Mouse (Mus musculus) testis, adult 2 months (tissue): ENCODE data around the gene Nt5c3b. TPM values are rescaled to one million over a fixed set of nuclear protein-coding genes. Genes with fewer than 3 reads are reported as not detected.

ENCODE experiments used
- H3K27ac ChIP-seq: fragments of 200-500 bp; 2 replicates; pipeline ENCODE4 v1.5.1; 2012; ENCODE audit warnings: low read depth, low read length; ENCODE audit not compliant: control insufficient read depth, insufficient read depth
- H3K27me3 ChIP-seq: fragments of 200-500 bp; 2 replicates; pipeline ENCODE4 v1.6.1; 2012; ENCODE audit warnings: mild to moderate bottlenecking, low read length, moderate library complexity; ENCODE audit not compliant: control insufficient read depth, insufficient read depth
- H3K36me3 ChIP-seq: fragments of 200-500 bp; 2 replicates; pipeline ENCODE4 v1.6.1; 2012; ENCODE audit warnings: mild to moderate bottlenecking, low read length; ENCODE audit not compliant: control insufficient read depth, insufficient read depth
- H3K4me1 ChIP-seq: fragments of 200-500 bp; 2 replicates; pipeline ENCODE4 v1.6.1; 2012; ENCODE audit warnings: low read length; ENCODE audit not compliant: control insufficient read depth, insufficient read depth
- H3K4me3 ChIP-seq: fragments of 200-500 bp; 2 replicates; pipeline ENCODE4 v1.5.1; 2012; ENCODE audit warnings: low read depth, mild to moderate bottlenecking, low read length, moderate library complexity, mixed read lengths; ENCODE audit not compliant: control insufficient read depth
- CTCF ChIP-seq: fragments of 200-500 bp; IDR thresholded peaks from 2 replicates; pipeline ENCODE4 v1.5.1; 2012; ENCODE audit warnings: low read depth, mild to moderate bottlenecking, inconsistent platforms, low read length, moderate library complexity; ENCODE audit not compliant: control insufficient read depth, insufficient read depth, insufficient replicate concordance
- POLR2A ChIP-seq: fragments of 200-500 bp; IDR thresholded peaks from 2 replicates; pipeline ENCODE4 v1.6.1; 2012; ENCODE audit warnings: low read depth, mild to moderate bottlenecking, inconsistent platforms, low read length, moderate library complexity; ENCODE audit not compliant: control insufficient read depth
- polyA plus RNA-seq: library from polyadenylated mRNA; depleted of rRNA; stranded (reverse); fragments of >200 nt; gene quantifications from 2 replicates; pipeline ENCODE4 v1.2.3, GENCODE M21; 2012; rRNA removed

Gene Nt5c3b
- 145 and 152 TPM in 2 replicates for polyA plus RNA-seq

- H3K36me3 ChIP-seq = no peaks in the 10 kb centered on the region
- peaks cover 5% of the 10 kb centered on the region for H3K4me1 ChIP-seq
- H3K27me3 ChIP-seq = no peaks in the 10 kb centered on the region
- TF ChIP-seq CTCF (no peak), POLR2A (peak; percentile 14; the same call in 1 of the 2 replicates)
- H3K27ac ChIP-seq = peak within 1 kb of the TSS; percentile 5; the same call in 1 of the 2 replicates
- H3K4me3 ChIP-seq = peak within 1 kb of the TSS; percentile 80
Measured at GRCm38 (mm10) chr11:100441797-100442196, at the start of gene Nt5c3b, which contains the start of gene Klhl10. Gene Nt5c3b (minus strand): TSS chr11:100441808. Gene Klhl10 (plus strand): TSS chr11:100441917.

GRCm38 (mm10) chr11:100490951-100491350 lies 49.3 kb upstream of the Nt5c3b start:
- TF ChIP-seq CTCF = no peak
- no peak for TF ChIP-seq POLR2A
- H3K4me1 ChIP-seq = no peaks in the 10 kb centered on the region
- H3K27me3 ChIP-seq = no peaks in the 10 kb centered on the region
- no peaks in the 10 kb centered on the region; the same call in none of the 2 replicates for H3K36me3 ChIP-seq
- H3K4me3 ChIP-seq = no peak overlapping the region
- no peak overlapping the region for H3K27ac ChIP-seq

GRCm38 (mm10) chr11:100485801-100486538 lies 44.4 kb upstream of the Nt5c3b start:
- Histone ChIP-seq H3K4me1 (no peaks in the 10 kb centered on the region), H3K27ac (no peak overlapping the region), H3K27me3 (no peaks in the 10 kb centered on the region), H3K4me3 (no peak overlapping the region), H3K36me3 (peaks cover 2% of the 10 kb centered on the region)
- TF ChIP-seq CTCF (no peak), POLR2A (no peak)

- TF ChIP-seq CTCF = no peak
- no peak for TF ChIP-seq POLR2A
- no peak overlapping the region for H3K4me3 ChIP-seq
- no peaks in the 10 kb centered on the region for H3K27me3 ChIP-seq
- H3K4me1 ChIP-seq = no peaks in the 10 kb centered on the region
- no peak overlapping the region for H3K27ac ChIP-seq
- H3K36me3 ChIP-seq = peaks cover 2% of the 10 kb centered on the region
Measured at GRCm38 (mm10) chr11:100484461-100484860, 42.9 kb upstream of the Nt5c3b start.

GRCm38 (mm10) chr11:100479152-100479551 lies 37.5 kb upstream of the Nt5c3b start:
- peaks cover 2% of the 10 kb centered on the region for H3K36me3 ChIP-seq
- H3K4me1 ChIP-seq = no peaks in the 10 kb centered on the region
- H3K27me3 ChIP-seq = no peaks in the 10 kb centered on the region
- no peak overlapping the region for H3K4me3 ChIP-seq
- H3K27ac ChIP-seq = no peak overlapping the region
- TF ChIP-seq CTCF (no peak), POLR2A (no peak)

GRCm38 (mm10) chr11:100476281-100476680 lies 34.7 kb upstream of the Nt5c3b start:
- H3K36me3 ChIP-seq = peaks cover 1% of the 10 kb centered on the region
- no peak overlapping the region for H3K27ac ChIP-seq
- peaks cover 5% of the 10 kb centered on the region for H3K4me1 ChIP-seq
- no peaks in the 10 kb centered on the region for H3K27me3 ChIP-seq
- no peak overlapping the region for H3K4me3 ChIP-seq
- TF ChIP-seq POLR2A = no peak

GRCm38 (mm10) chr11:100472935-100473295 lies 31.3 kb upstream of the Nt5c3b start:
- peaks cover 7% of the 10 kb centered on the region for H3K4me1 ChIP-seq
- H3K27me3 ChIP-seq = no peaks in the 10 kb centered on the region
- no peak for TF ChIP-seq POLR2A
- TF ChIP-seq CTCF = no peak
- peak overlapping the region; percentile 83 for H3K27ac ChIP-seq
- peak overlapping the region; percentile 91 for H3K4me3 ChIP-seq
- no peaks in the 10 kb centered on the region; the same call in none of the 2 replicates for H3K36me3 ChIP-seq
